Mouse (Mus musculus) liver, embryonic 11.5 days (tissue): ENCODE measurements around the gene Ankrd13d. TPM values are rescaled to one million over a fixed set of nuclear protein-coding genes. Genes with fewer than 3 reads are reported as not detected.

ENCODE experiments used
- ATAC-seq: fragments of 200-750 bp; cut with Nextera tagmentation; replicated peaks from 2 replicates; pipeline ENCODE4 v1.8.0; 2017; ENCODE audit warnings: moderate number of reproducible peaks, mild to moderate bottlenecking, moderate TSS enrichment, moderate library complexity; ENCODE audit not compliant: low FRiP score
- DNase-seq: peaks from one replicate; pipeline ENCODE4 v3.0.0-alpha.2; 2017; ENCODE audit warnings: low spot score
- H3K27ac ChIP-seq: fragments of 300-500 bp; sonication (generic); 2 replicates; pipeline ENCODE4 v1.5.1; 2014; ENCODE audit warnings: mild to moderate bottlenecking, low read depth, low read length, control low read depth
- H3K27me3 ChIP-seq: fragments of 300-500 bp; sonication (generic); replicated peaks from 2 replicates; pipeline ENCODE4 v1.6.1; 2014; ENCODE audit warnings: low read length, mixed read lengths; ENCODE audit not compliant: control insufficient read depth, insufficient read depth
- H3K36me3 ChIP-seq: fragments of 300-500 bp; sonication (generic); 2 replicates; pipeline ENCODE4 v1.6.1; 2014; ENCODE audit warnings: mild to moderate bottlenecking, low read length, moderate library complexity, mixed read lengths; ENCODE audit not compliant: control insufficient read depth, insufficient read depth
- H3K4me1 ChIP-seq: fragments of 300-500 bp; sonication (generic); replicated peaks from 2 replicates; pipeline ENCODE4 v1.6.1; 2014; ENCODE audit warnings: low read length, mixed read lengths; ENCODE audit not compliant: control insufficient read depth, insufficient read depth
- H3K4me2 ChIP-seq: fragments of 300-500 bp; sonication (generic); 2 replicates; pipeline ENCODE4 v1.6.1; 2014; ENCODE audit warnings: mild to moderate bottlenecking, control low read depth, moderate library complexity
- H3K4me3 ChIP-seq: fragments of 300-500 bp; sonication (generic); 2 replicates; pipeline ENCODE4 v1.5.1; 2014; ENCODE audit warnings: low read depth, low read length, control low read depth
- H3K9ac ChIP-seq: fragments of 300-500 bp; sonication (generic); 2 replicates; pipeline ENCODE4 v1.6.1; 2014; ENCODE audit warnings: low read depth, low read length, control low read depth
- H3K9me3 ChIP-seq: fragments of 300-500 bp; sonication (generic); 2 replicates; pipeline ENCODE4 v1.6.1; 2016; ENCODE audit warnings: low read length, inconsistent platforms, mixed read lengths; ENCODE audit not compliant: control insufficient read depth
- WGBS: fragments of 180-500 bp; shearing (Covaris S2); extraction: QIAGEN DNeasy Blood & Tissue Kit; methylation state at CpG from one replicate; pipeline ENCODE4 v1.1.7; 2014; 5-methylcytosine and 5-hydroxymethylcytosine counted together
- polyA plus RNA-seq: library from polyadenylated mRNA; unstranded; fragments of >200 nt; fragmentation: Nextera tagmentation; extraction: Ambion mirVana; gene quantifications from 2 replicates; pipeline ENCODE4 v1.2.1, GENCODE M21; 2014

Ankrd13d gene
- polyA plus RNA-seq, 1 experiment from 2014 or later: 3.2 TPM

DNA sequence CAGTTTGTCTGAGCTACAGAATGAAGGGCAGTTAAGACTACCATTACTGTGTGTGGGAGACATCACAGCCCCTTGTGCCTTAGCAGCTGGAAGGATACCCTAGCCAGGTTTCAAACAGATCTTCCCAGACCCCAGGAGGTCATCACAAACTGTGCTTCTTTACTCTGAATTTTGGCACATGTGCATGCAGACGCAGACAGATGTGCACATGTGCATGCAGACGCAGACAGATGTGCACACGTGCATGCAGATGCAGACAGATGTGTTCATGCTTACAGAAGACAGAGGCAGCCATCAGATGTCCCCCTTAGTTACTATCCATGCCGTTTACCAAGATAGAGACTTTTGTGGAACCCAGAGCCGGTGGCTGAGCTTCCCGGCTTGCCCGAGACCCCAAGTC, 16.2 kb upstream of the Ankrd13d start:
- ATAC-seq: no peak
- no peaks in the 10 kb centered on the region for H3K27me3 ChIP-seq
- H3K27ac ChIP-seq: peak overlapping the region; percentile 7; the same call in 1 of the 2 replicates
- H3K36me3 ChIP-seq: peaks cover 3% of the 10 kb centered on the region; the same call in 1 of the 2 replicates
- H3K4me3 ChIP-seq: no peak overlapping the region
- peak overlapping the region; percentile 3; the same call in 1 of the 2 replicates for H3K4me2 ChIP-seq
- WGBS: 78% methylated on average over 7 of the region's 7 CpGs
- no peak for DNase-seq
- peaks cover 73% of the 10 kb centered on the region for H3K4me1 ChIP-seq
- H3K9ac ChIP-seq: no peak overlapping the region
- H3K9me3 ChIP-seq: no peaks in the 10 kb centered on the region

DNA sequence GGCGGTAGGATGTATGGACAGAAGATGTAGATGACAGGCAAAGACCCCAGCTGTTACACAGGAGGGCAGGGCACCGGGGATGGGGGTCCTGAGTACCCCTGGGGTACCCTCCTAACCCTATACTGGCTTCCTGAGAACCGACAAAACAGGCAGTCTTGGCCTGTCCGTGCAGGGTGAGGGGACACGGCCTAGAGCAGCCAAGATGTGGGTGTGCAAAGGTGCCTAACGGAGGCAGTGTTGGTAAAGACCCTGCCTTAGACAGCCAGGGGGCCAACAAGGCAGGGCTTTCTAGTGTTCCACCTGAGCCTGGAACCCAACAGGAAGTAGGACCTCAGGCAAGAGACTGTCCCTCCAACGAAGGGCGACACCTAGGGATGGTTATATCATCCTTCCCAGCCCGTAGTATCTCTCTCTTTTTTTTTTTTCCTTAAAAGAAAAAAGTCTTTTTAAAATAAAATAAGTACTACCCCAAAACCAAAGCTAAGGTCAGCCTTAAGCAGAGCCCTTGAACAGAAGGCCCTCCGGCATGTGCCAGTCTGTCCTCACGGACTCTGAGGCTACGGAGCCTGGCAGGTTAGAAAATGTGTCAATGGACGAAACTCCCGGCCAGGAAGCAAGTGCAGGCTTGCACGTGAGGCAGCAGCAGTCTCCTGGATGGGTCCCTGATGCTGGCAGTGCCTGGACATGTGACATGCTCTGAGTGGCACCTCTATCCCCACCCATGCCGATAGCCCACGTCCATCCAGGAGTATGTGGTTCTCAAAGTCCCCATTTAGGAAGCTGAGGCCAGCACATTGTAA, 15.6 kb upstream of the Ankrd13d start:
- Histone ChIP-seq H3K4me1 (peaks cover 71% of the 10 kb centered on the region), H3K27me3 (no peaks in the 10 kb centered on the region), H3K27ac (0 out of 2 replicates have a peak overlapping the region, but pooled peaks have one; percentile 7), H3K36me3 (peaks cover 6% of the 10 kb centered on the region; the same call in 1 of the 2 replicates), H3K9me3 (no peaks in the 10 kb centered on the region), H3K9ac (no peak overlapping the region), H3K4me3 (no peak overlapping the region), H3K4me2 (no peak overlapping the region; the same call in 1 of the 2 replicates)
- DNase-seq (no peak), ATAC-seq (no peak)
- 79% methylated on average over 17 of the region's 17 CpGs for WGBS

DNA sequence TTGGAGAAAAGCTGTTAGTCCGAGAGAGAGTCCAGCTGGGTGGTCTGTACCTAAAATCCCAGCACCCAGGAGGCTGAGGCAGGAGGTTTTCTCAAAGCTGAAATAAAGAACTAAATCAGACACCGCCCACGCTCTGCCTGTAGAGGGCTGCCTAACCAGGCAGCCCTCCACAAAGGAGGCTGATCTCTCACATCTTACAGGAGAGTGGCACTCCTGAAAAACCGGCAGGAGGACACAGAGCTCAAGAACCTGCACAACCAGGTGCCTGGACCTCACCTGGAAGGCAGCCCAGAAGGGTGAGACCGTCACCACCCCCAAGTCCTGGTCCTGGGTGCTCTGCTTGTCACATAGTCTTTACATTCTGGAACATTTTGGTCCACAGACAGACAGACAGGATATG, 14.9 kb upstream of the Ankrd13d start:
- Histone ChIP-seq H3K36me3 (peaks cover 9% of the 10 kb centered on the region; the same call in 1 of the 2 replicates), H3K4me1 (peaks cover 64% of the 10 kb centered on the region), H3K4me3 (no peak overlapping the region), H3K9ac (no peak overlapping the region), H3K27ac (0 out of 2 replicates have a peak overlapping the region, but pooled peaks have one; percentile 9), H3K9me3 (no peaks in the 10 kb centered on the region), H3K4me2 (no peak overlapping the region), H3K27me3 (no peaks in the 10 kb centered on the region)
- ATAC-seq: no peak
- no peak for DNase-seq
- WGBS: 77% methylated on average over 5 of the region's 5 CpGs

DNA sequence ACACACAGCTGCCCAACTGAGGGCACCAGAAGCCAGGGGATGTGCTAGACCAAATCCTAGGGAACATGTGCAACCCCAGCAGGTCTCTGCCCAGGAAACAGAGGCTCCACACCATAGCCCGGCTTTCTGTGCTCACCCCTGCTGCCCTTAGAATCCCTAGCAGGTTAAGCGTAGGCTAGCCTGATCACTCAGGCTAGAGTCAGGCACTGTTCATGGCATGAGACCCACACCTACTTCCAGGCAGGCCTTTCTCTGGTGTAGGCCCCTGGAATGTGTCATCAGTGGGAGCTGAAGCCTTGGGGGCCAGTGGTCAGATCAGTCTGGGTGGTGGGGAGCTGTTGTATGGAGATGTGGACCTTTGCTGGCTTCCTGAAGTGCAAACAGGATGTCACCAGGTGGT, 13.7 kb upstream of the Ankrd13d start:
- no peak overlapping the region for H3K9ac ChIP-seq

DNA sequence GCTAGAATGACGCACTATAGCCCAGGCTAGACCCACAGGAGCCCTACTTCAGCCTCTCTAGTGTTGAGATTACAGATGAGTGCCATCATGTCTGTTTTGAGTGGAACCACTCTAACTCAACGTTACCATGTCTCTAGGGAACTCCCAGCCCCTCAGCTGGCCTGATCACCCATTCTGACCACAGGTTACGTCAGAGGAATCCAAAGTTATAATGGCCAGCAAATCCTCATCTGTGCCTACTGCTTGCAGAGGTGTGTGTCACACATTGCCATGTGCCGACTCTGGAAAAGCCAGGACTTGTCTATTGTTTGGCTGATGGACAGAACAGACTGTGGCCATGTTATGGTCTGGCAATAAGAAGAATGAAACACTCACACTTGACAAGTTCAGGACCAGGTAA, 12.5 kb upstream of the Ankrd13d start:
- Histone ChIP-seq H3K4me3 (no peak overlapping the region), H3K9ac (no peak overlapping the region), H3K27ac (peak overlapping the region; percentile 70), H3K9me3 (no peaks in the 10 kb centered on the region), H3K27me3 (no peaks in the 10 kb centered on the region), H3K36me3 (peaks cover 33% of the 10 kb centered on the region), H3K4me2 (no peak overlapping the region), H3K4me1 (peaks cover 40% of the 10 kb centered on the region)
- WGBS: 75% methylated on average over 4 of the region's 4 CpGs
- no peak for DNase-seq
- ATAC-seq: no peak

More for the DNA sequence above, 13.7 kb upstream of the Ankrd13d start:
- Histone ChIP-seq H3K27me3 (no peaks in the 10 kb centered on the region), H3K4me1 (peaks cover 52% of the 10 kb centered on the region), H3K4me3 (no peak overlapping the region), H3K36me3 (peaks cover 21% of the 10 kb centered on the region), H3K4me2 (no peak overlapping the region), H3K27ac (no peak overlapping the region; the same call in 1 of the 2 replicates), H3K9me3 (no peaks in the 10 kb centered on the region)
- DNase-seq (no peak), ATAC-seq (no peak)
- WGBS: 80% methylated on average over 2 of the region's 2 CpGs

DNA sequence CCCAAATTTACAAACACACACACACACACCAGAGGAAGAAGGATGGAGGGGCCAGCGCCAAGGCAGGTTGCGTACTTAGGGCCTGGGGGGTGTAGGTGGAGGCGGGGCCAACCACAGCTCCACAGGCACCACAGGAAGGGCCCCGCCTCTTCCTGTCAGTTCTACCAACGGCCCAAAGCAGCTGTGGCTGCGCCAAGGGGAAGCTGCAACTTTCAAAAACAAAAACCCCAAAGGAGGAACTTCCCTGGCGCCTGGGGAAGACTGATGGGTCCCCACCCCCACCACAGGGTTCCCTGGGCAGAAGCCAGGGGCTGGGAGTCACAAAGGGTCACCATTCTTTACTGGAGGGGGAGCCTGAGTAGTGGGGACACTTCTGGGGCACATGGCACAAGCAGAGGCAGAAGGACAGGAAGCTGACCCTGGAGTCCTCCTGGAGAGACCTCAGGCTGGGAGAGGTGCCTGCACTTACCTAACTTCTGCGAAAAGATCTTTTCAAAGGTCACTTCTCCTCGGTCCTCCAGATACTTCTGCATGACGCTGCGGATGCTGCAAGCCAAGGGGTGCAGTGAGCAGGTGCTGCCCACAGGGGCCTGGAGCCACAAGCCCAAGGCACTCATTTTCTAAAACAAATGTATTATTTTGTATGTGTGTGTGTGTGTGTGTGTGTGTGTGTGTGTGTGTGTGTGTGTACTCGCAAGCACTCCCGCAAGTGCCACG, 11.6 kb upstream of the Ankrd13d start:
- no peaks in the 10 kb centered on the region for H3K9me3 ChIP-seq
- DNase-seq (peak; percentile 68), ATAC-seq (peak; percentile 72)
- peak overlapping the region; percentile 40 for H3K4me2 ChIP-seq
- peak overlapping the region; percentile 41; the same call in 1 of the 2 replicates for H3K9ac ChIP-seq
- H3K4me3 ChIP-seq: 0 out of 2 replicates have a peak overlapping the region, but pooled peaks have one; percentile 14
- 49% methylated on average over 14 of the region's 14 CpGs for WGBS
- no peaks in the 10 kb centered on the region for H3K27me3 ChIP-seq
- H3K36me3 ChIP-seq: peaks cover 41% of the 10 kb centered on the region
- peak overlapping the region; percentile 70 for H3K27ac ChIP-seq
- H3K4me1 ChIP-seq: peaks cover 33% of the 10 kb centered on the region

DNA sequence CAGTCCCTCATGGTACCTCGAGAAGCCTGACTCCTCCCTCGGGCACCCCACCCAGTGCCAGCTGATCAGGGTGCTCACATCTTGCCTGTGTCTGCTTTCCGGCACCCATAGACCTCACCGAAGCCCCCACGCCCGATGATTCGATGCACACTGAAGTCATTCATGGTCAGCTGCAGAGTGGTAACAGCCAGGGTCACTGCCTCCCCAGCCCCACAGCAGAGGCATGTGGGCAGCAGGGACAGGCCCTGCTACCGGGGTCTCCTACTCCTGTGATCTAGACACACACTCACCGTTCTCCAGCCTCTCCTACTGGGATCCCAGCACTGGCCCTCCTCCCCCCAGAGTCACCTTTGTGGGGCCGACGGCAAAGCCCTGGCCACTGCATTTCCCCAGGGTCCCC, 8.2 kb upstream of the Ankrd13d start:
- H3K9me3 ChIP-seq: no peaks in the 10 kb centered on the region
- whole genome bisulfite sequencing: 90% methylated on average over 11 of the region's 11 CpGs
- H3K36me3 ChIP-seq: peaks cover 70% of the 10 kb centered on the region

DNA sequence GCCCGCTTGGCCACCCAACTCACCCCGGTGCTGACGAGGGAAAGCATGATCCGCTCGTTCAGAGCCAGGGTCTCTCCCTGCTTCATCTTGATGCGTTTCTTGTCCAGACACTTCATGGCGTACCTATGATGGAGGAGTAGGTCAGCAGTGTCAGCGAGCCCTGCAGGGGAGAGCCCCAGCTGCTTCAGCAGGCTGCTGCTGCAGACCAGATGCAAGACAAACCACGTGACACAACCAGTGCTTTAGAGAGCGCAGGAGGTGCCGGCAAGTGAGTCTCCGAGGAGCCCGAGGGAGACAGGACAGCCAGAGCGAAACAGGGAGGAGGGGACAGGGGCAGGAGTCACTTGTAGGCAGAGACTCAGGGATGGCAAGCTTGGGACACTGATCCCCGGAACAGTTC, 7.8 kb upstream of the Ankrd13d start:
- ATAC-seq (no peak), DNase-seq (no peak)
- H3K27ac ChIP-seq: no peak overlapping the region
- WGBS: 89% methylated on average over 15 of the region's 15 CpGs
- H3K9me3 ChIP-seq: no peaks in the 10 kb centered on the region
- no peak overlapping the region for H3K9ac ChIP-seq
- H3K4me1 ChIP-seq: peaks cover 13% of the 10 kb centered on the region; the same call in 1 of the 2 replicates
- no peak overlapping the region for H3K4me2 ChIP-seq
- H3K4me3 ChIP-seq: no peak overlapping the region
- H3K36me3 ChIP-seq: peaks cover 73% of the 10 kb centered on the region
- H3K27me3 ChIP-seq: no peaks in the 10 kb centered on the region

More for the DNA sequence above, 8.2 kb upstream of the Ankrd13d start:
- Histone ChIP-seq H3K27me3 (no peaks in the 10 kb centered on the region), H3K9ac (no peak overlapping the region), H3K27ac (no peak overlapping the region), H3K4me2 (no peak overlapping the region), H3K4me1 (peaks cover 13% of the 10 kb centered on the region; the same call in 1 of the 2 replicates), H3K4me3 (no peak overlapping the region)
- ATAC-seq: no peak
- no peak for DNase-seq
